Mouse (Mus musculus) urinary bladder, postnatal 0 days (tissue): ENCODE data around the gene Raet1d. TPM values are rescaled to one million over a fixed set of nuclear protein-coding genes. Genes with fewer than 3 reads are reported as not detected.

Source experiments
- polyA plus RNA-seq: library from polyadenylated mRNA; unstranded; fragments of >200 nt; fragmentation: Nextera tagmentation; extraction: Ambion mirVana; gene quantifications from 2 replicates; pipeline ENCODE4 v1.2.1, GENCODE M21; 2015

The Raet1d gene
- polyA plus RNA-seq = 3.8 and 5.7 TPM in 2 replicates

DNA sequence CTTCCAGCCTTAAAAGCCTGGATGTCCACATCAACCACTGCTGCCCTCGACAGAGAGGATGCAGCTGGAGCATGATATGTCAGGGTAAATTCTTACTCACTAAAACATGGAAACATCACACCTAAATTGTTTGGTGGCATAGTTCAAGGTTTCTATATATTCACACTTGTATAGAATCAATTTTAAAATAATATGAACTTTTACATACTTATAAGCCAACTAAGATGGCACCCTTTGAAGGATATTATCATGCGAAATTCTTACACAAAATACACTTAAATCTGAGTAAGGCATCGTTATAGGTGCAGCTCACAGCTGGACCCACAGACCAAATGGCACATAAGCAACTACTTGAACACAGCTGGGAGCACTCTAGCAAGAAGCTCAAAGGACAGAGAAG, at the start of gene Raet1d:
Gene Raet1d (plus strand): TSS at position 301 of the 400 bp plus-strand sequence.

Other genes with a start within 250 kb of the Raet1d start
- gene E030030I06Rik, start 211.3 kb upstream of the Raet1d start, polyA plus RNA-seq = 8.1 and 10.1 TPM in 2 replicates
- gene Raet1e, start 202.0 kb upstream of the Raet1d start, polyA plus RNA-seq = 3.6 and 4.7 TPM in 2 replicates
- gene H60b, start 202.0 kb upstream of the Raet1d start, polyA plus RNA-seq = 0.66 and 0.96 TPM in 2 replicates